Mouse (Mus musculus) midbrain, embryonic 14.5 days (tissue): ENCODE data around the gene Asz1. TPM values are rescaled to one million over a fixed set of nuclear protein-coding genes. Genes with fewer than 3 reads are reported as not detected.

ENCODE experiments used
- ATAC-seq: fragments of 200-750 bp; cut with Nextera tagmentation; 2 replicates; pipeline ENCODE4 v1.8.0; 2017; ENCODE audit warnings: moderate number of reproducible peaks, moderate library complexity; ENCODE audit not compliant: low FRiP score, low TSS enrichment
- DNase-seq: peaks from one replicate; pipeline ENCODE4 v3.0.0-alpha.2; 2015
- H3K27ac ChIP-seq: fragments of 300-500 bp; sonication (generic); replicated peaks from 2 replicates; pipeline ENCODE4 v1.5.1; 2014; ENCODE audit warnings: mild to moderate bottlenecking, low read depth, low read length, moderate library complexity
- H3K27me3 ChIP-seq: fragments of 300-500 bp; sonication (generic); 2 replicates; pipeline ENCODE4 v1.6.1; 2014; ENCODE audit warnings: low read length, control low read depth, mixed read lengths; ENCODE audit not compliant: control insufficient read depth, insufficient read depth
- H3K36me3 ChIP-seq: fragments of 300-500 bp; sonication (generic); 2 replicates; pipeline ENCODE4 v1.6.1; 2014; ENCODE audit warnings: low read length, control low read depth; ENCODE audit not compliant: control insufficient read depth, insufficient read depth
- H3K4me1 ChIP-seq: fragments of 300-500 bp; sonication (generic); 2 replicates; pipeline ENCODE4 v1.6.1; 2014; ENCODE audit warnings: mild to moderate bottlenecking, antibody characterized with exemption, low read length, control low read depth; ENCODE audit not compliant: control insufficient read depth, insufficient read depth
- H3K4me2 ChIP-seq: fragments of 300-500 bp; sonication (generic); 2 replicates; pipeline ENCODE4 v1.6.1; 2014; ENCODE audit warnings: mild to moderate bottlenecking, low read length, moderate library complexity
- H3K4me3 ChIP-seq: fragments of 300-500 bp; sonication (generic); replicated peaks from 2 replicates; pipeline ENCODE4 v1.5.1; 2014; ENCODE audit warnings: low read depth, low read length
- H3K9ac ChIP-seq: fragments of 300-500 bp; sonication (generic); replicated peaks from 2 replicates; pipeline ENCODE4 v1.6.1; 2014; ENCODE audit warnings: mild to moderate bottlenecking, low read length, moderate library complexity
- H3K9me3 ChIP-seq: fragments of 300-500 bp; sonication (generic); 2 replicates; pipeline ENCODE4 v1.6.1; 2016; ENCODE audit warnings: low read length, control low read depth, mixed read lengths; ENCODE audit not compliant: control insufficient read depth
- WGBS: fragments of 180-500 bp; shearing (Covaris S2); extraction: QIAGEN DNeasy Blood & Tissue Kit; methylation state at CpG from one replicate; pipeline ENCODE4 v1.1.7; 2014; 5-methylcytosine and 5-hydroxymethylcytosine counted together
- polyA plus RNA-seq: library from polyadenylated mRNA; unstranded; fragments of >200 nt; fragmentation: Nextera tagmentation; extraction: Ambion mirVana; gene quantifications from 2 replicates; pipeline ENCODE4 v1.2.1, GENCODE M21; 2014

The Asz1 gene
- polyA plus RNA-seq, 1 experiment from 2014 or later, result not detected

DNA sequence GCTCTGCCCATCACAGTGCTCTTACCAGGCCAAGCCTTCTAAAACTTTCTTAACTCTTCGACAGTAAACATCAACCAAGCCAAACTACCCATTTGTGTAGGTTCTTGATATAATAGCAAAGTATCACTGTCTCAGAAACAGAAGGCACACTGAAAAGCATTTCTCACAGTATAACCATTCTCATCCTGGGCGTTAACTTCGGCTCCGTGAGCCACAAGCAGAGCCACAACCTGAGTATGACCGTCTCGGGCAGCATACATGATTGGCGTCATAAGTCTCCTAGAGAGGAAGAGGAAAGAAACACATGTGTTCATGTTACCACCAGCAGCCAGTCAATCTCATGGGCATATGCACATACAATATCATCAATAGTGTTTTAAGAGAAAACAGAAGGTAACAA is 31.9 kb downstream of the Asz1 start:
- H3K4me2 ChIP-seq, result no peak overlapping the region
- DNase-seq (no peak), ATAC-seq (no peak)
- no peaks in the 10 kb centered on the region for H3K27me3 ChIP-seq
- no peak overlapping the region for H3K9ac ChIP-seq
- no peaks in the 10 kb centered on the region for H3K36me3 ChIP-seq
- H3K4me3 ChIP-seq, result no peak overlapping the region
- 86% methylated on average over 7 of the region's 7 CpGs for WGBS
- H3K27ac ChIP-seq, result no peak overlapping the region
- no peaks in the 10 kb centered on the region for H3K4me1 ChIP-seq
- H3K9me3 ChIP-seq, result no peaks in the 10 kb centered on the region

DNA sequence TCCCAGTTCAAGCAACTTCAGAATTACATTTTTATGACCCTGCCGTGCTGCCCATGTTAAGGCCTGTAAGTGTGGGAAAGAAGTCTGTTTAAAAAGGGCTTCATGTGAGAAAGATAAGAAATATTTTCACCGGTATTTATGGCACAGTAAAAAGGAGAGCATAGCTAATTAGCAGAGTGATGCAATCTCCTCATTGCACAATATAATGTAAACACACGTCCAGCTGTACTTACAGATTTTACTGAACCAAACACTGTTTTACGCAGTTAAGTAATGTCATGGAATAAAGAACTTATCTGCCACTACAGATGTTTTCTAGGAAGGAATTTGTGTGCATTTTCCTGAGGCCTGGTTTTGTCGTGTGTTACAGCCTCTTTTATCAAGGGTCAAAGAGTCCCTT is 32.3 kb downstream of the Asz1 start:
- DNase-seq (no peak), ATAC-seq (no peak)
- Histone ChIP-seq H3K9me3 (no peaks in the 10 kb centered on the region), H3K36me3 (no peaks in the 10 kb centered on the region), H3K27ac (no peak overlapping the region), H3K4me2 (no peak overlapping the region), H3K4me1 (no peaks in the 10 kb centered on the region), H3K27me3 (no peaks in the 10 kb centered on the region), H3K4me3 (no peak overlapping the region), H3K9ac (no peak overlapping the region)
- WGBS, result 76% methylated on average over 5 of the region's 5 CpGs

DNA sequence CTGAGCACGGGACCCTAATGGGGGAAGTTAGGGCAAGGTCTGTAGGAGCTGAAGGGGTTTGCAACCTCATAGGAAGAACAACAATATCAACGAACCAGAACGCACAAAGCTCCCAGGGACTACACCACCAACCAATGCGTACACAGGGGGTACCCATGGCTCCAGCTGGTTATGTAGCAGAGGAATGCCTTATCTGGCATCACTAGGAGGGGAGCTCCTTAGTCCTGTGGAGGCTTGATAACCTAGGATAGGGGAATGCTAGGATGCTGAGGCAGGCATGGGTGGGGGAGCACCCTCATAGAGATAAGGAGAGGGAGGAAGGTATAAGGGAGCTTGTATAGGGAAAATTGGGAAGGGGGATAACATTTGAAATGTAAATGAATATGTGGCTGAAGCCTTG is 51.0 kb downstream of the Asz1 start:
- 88% methylated on average over 4 of the region's 4 CpGs for WGBS
- ATAC-seq (no peak), DNase-seq (no peak)
- no peak overlapping the region for H3K4me2 ChIP-seq
- H3K9ac ChIP-seq, result no peak overlapping the region
- H3K27me3 ChIP-seq, result no peaks in the 10 kb centered on the region
- no peaks in the 10 kb centered on the region for H3K36me3 ChIP-seq
- H3K27ac ChIP-seq, result no peak overlapping the region
- no peaks in the 10 kb centered on the region for H3K9me3 ChIP-seq
- no peak overlapping the region for H3K4me3 ChIP-seq
- no peaks in the 10 kb centered on the region for H3K4me1 ChIP-seq

DNA sequence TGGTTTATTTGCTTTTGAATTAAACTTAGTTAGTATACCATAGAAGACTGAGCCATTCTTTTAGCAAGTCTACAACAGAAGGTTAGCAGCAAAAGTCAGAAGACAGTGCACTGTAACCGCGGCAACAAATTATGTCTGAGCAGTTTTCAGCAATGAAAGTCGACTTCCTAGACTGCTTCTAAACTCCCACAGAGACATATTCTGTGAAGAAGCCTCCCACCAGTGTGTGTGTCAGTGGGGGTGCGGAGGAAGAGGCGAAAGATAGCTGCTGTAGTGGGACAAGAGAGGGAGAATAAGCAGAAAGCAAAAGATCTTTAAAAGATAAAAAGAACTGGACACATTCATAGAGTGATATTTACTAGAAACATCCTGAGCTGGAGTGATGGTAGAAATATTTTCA is 57.2 kb downstream of the Asz1 start:
- no peak overlapping the region for H3K9ac ChIP-seq

DNA sequence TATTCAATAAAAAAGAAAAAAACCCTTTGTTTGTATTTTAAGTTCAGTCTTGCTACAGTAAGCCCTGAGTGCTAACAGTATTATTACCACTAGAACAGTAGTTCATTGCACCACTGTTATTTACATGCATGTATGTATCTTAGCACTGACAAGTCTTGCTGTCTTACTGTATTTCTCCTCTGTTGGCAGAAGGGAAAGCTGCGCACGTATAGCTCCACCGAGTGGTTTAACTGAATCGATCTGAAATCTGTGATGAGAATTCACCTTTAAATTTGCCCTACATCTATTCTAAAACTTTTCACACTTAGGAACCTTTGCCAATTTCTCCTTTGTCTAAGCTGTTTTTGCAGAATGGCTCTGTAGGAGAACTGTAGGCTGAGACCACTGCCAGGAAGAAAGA is 64.6 kb downstream of the Asz1 start:
- ATAC-seq (no peak), DNase-seq (no peak)
- no peak overlapping the region for H3K4me2 ChIP-seq
- H3K27me3 ChIP-seq, result no peaks in the 10 kb centered on the region
- no peak overlapping the region for H3K27ac ChIP-seq
- 86% methylated on average over 4 of the region's 4 CpGs for WGBS
- no peaks in the 10 kb centered on the region for H3K36me3 ChIP-seq
- H3K9ac ChIP-seq, result no peak overlapping the region
- no peaks in the 10 kb centered on the region for H3K9me3 ChIP-seq
- H3K4me3 ChIP-seq, result no peak overlapping the region
- no peaks in the 10 kb centered on the region for H3K4me1 ChIP-seq

More for the DNA sequence above, 57.2 kb downstream of the Asz1 start:
- Histone ChIP-seq H3K27me3 (no peaks in the 10 kb centered on the region), H3K9me3 (no peaks in the 10 kb centered on the region), H3K4me2 (no peak overlapping the region), H3K36me3 (no peaks in the 10 kb centered on the region), H3K4me1 (no peaks in the 10 kb centered on the region), H3K4me3 (no peak overlapping the region), H3K27ac (no peak overlapping the region)
- ATAC-seq, result no peak
- WGBS, result 44% methylated on average over 5 of the region's 5 CpGs
- peak; percentile 14 for DNase-seq

DNA sequence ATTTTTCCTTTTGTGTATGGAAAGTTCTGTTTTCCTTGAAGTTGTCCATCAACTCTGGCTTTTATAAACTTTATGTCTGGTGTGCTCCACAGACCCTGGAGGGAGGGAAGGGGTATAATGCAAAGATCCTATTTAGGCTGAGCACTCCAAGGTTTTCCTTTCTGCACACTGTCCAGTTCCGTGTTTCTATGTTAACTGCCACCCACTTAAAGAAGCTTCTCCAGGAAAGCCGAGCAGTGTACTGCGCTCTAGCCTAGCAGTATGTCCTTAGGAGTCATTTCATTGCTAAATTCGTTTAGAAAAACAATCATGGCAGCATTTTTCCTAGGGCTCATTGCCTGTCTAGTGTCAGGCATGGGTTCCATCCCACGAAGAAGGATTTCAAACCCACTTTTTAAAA is 65.7 kb downstream of the Asz1 start:
- Histone ChIP-seq H3K4me2 (no peak overlapping the region), H3K4me1 (no peaks in the 10 kb centered on the region), H3K9me3 (no peaks in the 10 kb centered on the region), H3K36me3 (no peaks in the 10 kb centered on the region), H3K27ac (no peak overlapping the region), H3K4me3 (no peak overlapping the region), H3K27me3 (no peaks in the 10 kb centered on the region), H3K9ac (no peak overlapping the region)
- WGBS, result 91% methylated on average over 5 of the region's 5 CpGs
- ATAC-seq (no peak), DNase-seq (no peak)

DNA sequence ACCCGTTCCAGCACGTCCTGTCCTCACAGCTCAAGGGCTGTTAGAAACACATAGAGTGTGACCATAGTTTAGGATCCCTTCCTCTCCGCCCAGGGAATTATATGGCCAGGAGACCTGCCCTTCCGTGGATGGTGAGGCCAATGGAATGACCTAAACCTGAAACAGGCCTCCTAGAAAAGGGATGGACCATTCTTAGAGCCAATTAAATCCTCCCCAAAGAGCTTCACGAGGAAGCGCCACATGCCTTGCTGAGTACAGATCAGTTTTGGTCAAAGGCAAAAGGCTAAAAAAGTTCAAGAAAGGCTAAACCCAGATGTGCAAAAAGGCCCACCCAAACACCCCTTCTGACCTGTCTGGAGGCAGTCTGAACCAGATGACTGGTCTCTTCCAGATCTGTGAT is 76.6 kb downstream of the Asz1 start:
- H3K4me2 ChIP-seq, result peak overlapping the region; percentile 92
- H3K9ac ChIP-seq, result no peak overlapping the region
- DNase-seq, result no peak
- peak overlapping the region; percentile 49 for H3K4me3 ChIP-seq
- no peaks in the 10 kb centered on the region for H3K9me3 ChIP-seq
- H3K27me3 ChIP-seq, result peaks cover 39% of the 10 kb centered on the region
- H3K27ac ChIP-seq, result no peak overlapping the region
- ATAC-seq, result no peak
- peaks cover 17% of the 10 kb centered on the region for H3K4me1 ChIP-seq
- H3K36me3 ChIP-seq, result no peaks in the 10 kb centered on the region
- WGBS, result 20% methylated on average over 6 of the region's 6 CpGs

DNA sequence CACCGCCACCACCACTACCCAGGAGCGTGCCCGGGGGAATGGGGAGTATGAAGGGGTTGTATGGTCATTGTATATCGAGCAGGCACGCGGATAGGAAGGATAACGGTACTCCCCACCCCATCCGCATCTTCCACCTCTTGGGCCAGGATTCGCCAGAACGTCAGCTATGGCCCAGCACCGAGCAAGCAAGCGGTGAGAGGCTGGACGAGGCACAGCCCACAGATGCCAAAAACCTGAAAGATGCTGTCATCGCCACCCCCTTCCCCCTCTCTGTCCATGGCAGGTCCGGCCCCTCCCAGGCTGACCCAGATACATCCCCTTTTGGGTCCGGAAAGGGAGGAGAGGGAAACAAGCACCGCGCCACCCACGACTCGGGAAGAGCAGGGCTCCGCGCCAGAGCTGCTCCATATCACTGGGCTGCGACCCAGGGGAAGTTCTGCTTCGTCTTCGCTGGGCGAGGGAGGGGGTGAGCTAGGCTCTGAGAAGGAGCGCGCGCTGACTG is 77.3 kb downstream of the Asz1 start:
- ATAC-seq (peak; percentile 62), DNase-seq (peak; percentile 65)
- H3K4me1 ChIP-seq, result peaks cover 17% of the 10 kb centered on the region
- peak overlapping the region; percentile 47 for H3K9ac ChIP-seq
- peak overlapping the region; percentile 92 for H3K4me2 ChIP-seq
- H3K27ac ChIP-seq, result no peak overlapping the region
- under 1% methylated on average over 29 of the region's 29 CpGs for WGBS
- H3K9me3 ChIP-seq, result no peaks in the 10 kb centered on the region
- peaks cover 39% of the 10 kb centered on the region for H3K27me3 ChIP-seq
- peak overlapping the region; percentile 49 for H3K4me3 ChIP-seq
- no peaks in the 10 kb centered on the region for H3K36me3 ChIP-seq

DNA sequence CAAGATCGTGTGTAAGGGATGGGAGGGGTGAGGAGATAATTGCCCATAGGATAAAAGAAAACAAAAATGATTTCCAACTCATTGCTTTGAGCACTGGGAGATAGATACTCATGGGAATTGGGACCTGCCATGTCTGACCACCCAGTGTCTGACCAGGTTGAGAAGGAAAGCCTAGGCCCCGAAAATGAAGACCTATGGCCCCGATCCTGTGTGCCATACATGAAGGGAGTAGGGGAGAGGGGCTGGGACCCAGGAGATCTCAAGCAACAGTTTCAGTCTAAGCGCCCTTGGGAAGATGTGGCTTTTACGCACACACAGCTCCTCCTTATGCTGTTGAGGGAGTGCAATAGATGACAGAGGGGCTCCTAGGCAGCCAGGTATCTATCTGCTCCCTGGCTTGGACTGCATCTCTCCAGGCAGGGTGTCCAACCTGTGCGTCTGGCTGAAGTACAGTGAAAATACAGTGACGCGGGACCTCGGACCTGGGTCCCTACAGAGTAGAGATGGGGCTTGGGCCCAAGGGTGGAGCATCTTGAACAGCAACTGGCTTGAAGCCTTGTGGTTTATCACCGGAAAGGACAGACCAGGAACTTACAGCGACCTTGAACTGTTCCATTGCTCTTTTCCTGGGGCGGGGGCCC is 77.9 kb downstream of the Asz1 start:
- peaks cover 39% of the 10 kb centered on the region for H3K27me3 ChIP-seq
- no peak overlapping the region for H3K27ac ChIP-seq
- H3K9me3 ChIP-seq, result no peaks in the 10 kb centered on the region
- H3K4me3 ChIP-seq, result peak overlapping the region; percentile 49
- no peaks in the 10 kb centered on the region for H3K36me3 ChIP-seq
- peaks cover 17% of the 10 kb centered on the region for H3K4me1 ChIP-seq
- peak overlapping the region; percentile 92 for H3K4me2 ChIP-seq
- ATAC-seq, result peak; percentile 25
- WGBS, result 8% methylated on average over 12 of the region's 12 CpGs
- no peak overlapping the region; the same call in 1 of the 2 replicates for H3K9ac ChIP-seq
- peak; percentile 18 for DNase-seq
